Mouse (Mus musculus) spleen, postnatal 0 days (tissue): ENCODE data around the gene Ntn5. TPM values are rescaled to one million over a fixed set of nuclear protein-coding genes. Genes with fewer than 3 reads are reported as not detected.

ENCODE experiments used
- polyA plus RNA-seq: library from polyadenylated mRNA; unstranded; fragments of >200 nt; fragmentation: Nextera tagmentation; extraction: Ambion mirVana; gene quantifications from 2 replicates; pipeline ENCODE4 v1.2.1, GENCODE M21; 2015

Ntn5 gene
- polyA plus RNA-seq: not detected in 2 replicates

DNA sequence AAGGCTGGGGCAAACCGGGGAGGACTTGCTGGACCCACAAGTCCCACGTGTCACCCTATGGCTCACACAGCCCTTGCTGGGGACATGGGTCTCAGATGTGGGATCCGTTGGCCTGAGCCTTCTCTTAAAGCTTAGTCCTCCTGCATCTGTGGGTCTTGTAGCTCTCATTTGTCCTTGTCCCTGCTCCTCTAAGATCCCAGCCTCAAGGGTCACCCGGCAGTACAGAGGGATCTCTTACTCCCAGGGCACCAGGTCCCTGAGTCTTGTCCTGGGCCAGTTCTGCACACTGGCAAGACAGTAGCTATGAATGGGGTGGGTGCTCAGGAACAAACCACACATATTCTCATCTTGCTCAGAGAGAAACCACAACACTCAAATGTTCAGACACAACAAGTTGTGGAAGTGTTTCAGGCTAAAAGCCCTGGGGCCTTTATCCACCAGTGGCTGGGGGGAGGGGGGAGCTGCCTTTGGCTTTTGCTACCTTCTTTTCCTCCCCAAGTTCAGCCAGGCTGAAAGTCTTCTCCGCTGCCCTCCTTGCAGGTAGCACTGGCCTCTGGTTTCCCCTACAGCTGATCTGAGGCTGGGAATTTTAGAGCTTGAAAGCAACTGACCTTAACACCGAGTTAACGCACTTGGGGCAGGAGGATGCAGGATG, at the start of gene Ntn5:
TSS of gene Ntn5 (plus strand) at position 627 of the 655 bp plus-strand sequence.

DNA sequence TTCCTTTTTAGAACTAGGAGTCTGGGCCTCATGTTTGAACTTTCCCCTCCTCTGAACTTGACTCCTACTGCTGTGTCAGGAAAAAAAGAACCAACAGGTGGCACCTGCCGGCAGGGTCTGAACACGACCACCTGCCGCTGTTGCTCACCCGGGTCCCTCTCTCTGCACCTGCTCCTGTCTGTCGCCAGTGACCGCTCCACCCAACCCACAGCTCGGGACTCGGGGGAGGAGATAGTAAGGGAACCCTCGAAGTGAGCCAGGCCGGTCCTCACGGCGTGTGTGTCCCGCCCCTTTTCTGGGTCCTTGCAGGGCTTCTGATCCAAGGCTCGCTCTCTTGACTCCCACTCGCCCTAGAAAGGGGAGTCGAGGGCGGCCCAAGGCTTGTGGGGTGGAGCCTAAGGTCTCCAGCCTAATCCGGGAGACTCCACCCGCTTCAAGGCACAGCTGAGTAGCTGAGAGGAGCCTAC, 44.2 kb upstream of the Ntn5 start, which contains the start of gene Mamstr:
TSS of gene Mamstr (plus strand) at position 417 of the 467 bp plus-strand sequence.

GRCm38 (mm10) chr7:45666161-45666560, 17.7 kb upstream of the Ntn5 start, which contains the start of gene Fut2:
TSS of gene Fut2 (minus strand) at chr7:45666394.

DNA sequence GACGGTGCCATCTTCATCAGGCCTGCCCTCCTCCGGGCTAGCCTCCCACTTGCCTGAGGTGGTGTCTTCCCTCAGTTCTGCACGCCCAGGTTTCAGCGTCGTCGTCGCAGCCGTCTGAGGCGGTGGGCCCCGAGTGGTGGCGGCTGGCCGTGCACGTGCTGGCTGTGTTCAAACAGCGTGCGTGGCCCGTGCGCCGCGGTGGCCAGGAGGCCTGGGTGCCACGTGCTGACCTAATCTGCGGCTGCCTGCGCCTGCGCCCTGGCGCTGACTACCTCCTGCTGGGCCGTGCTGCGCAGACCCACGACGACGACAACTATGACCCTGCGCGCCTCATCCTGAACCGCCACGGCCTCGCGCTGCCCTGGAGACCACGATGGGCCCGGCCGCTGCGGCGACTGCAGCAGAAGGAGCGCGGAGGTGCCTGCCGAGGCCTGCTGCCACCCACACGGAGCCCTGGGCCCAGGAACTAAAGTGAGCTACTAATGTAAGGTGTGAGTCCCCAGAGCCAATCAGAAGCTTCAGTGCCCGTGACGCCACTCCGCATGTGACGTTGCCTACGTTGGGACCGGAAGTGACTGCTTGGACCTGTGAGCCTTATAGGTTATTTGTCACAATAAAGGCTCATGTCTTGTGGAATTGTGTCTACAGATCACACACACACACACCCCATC, 10.2 kb downstream of the Ntn5 start, which contains the start of gene Sec1:
TSS of gene Sec1 (minus strand) at position 482 of the 671 bp plus-strand sequence.

GRCm38 (mm10) chr7:45699523-45700141, 15.8 kb downstream of the Ntn5 start, which contains the start of gene Car11:
TSS of gene Car11 (plus strand) at chr7:45699843.

GRCm38 (mm10) chr7:45704730-45705442, 21.1 kb downstream of the Ntn5 start, which contains the start of gene Dbp:
TSS of gene Dbp (plus strand) at chr7:45705088.

GRCm38 (mm10) chr7:45715090-45715708, 31.4 kb downstream of the Ntn5 start, which contains the start of gene Rpl18:
TSS of gene Rpl18 (plus strand) at chr7:45715457.

DNA sequence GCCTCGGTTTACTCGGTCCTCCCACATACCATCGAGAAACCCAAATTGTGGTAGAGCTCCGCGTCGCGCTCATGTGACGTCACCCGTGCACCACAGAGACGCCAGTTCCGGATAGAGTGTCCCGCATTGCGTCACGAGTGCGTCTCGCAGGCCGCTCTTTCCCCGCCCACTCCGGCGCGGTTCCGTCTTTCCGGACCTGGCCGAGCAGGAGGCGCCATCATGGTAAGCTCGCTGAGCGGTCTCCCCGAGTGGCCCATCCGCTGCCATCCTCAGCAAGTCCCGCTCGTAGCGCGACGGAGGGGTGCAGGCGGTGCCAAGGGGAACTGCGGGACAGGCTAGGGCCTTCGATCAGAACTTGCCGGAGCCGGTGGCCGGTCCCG, 34.1 kb downstream of the Ntn5 start, which contains the start of gene Sphk2:
TSS of gene Sphk2 (minus strand) at position 85 of the 380 bp plus-strand sequence.

GRCm38 (mm10) chr7:45720413-45721233, 36.8 kb downstream of the Ntn5 start, which contains the start of gene Fam83e:
TSS of gene Fam83e (plus strand) at chr7:45721212.

GRCm38 (mm10) chr7:45725713-45726112, 41.9 kb downstream of the Ntn5 start, which contains the start of gene Spaca4:
TSS of gene Spaca4 (minus strand) at chr7:45725813.

Other genes with a start within 250 kb of the Ntn5 start
- gene Gys1, start 249.2 kb upstream of the Ntn5 start, polyA plus RNA-seq: 5.7 and 6.9 TPM in 2 replicates
- 97.6 and 107 TPM in 2 replicates for gene Ruvbl2, start 245.9 kb upstream of the Ntn5 start, polyA plus RNA-seq
- 4,601 and 4,690 TPM in 2 replicates for gene Ftl1, start 224.1 kb upstream of the Ntn5 start, polyA plus RNA-seq
- gene Bax, start 217.1 kb upstream of the Ntn5 start, polyA plus RNA-seq: 119 TPM in 2 replicates
- gene Tulp2, start 202.1 kb upstream of the Ntn5 start, polyA plus RNA-seq: 0.73 and 0.78 TPM in 2 replicates
- gene Gm45808, start 197.2 kb upstream of the Ntn5 start, polyA plus RNA-seq: not detected in 2 replicates
- 2.0 and 2.8 TPM in 2 replicates for gene Dhdh, start 195.2 kb upstream of the Ntn5 start, polyA plus RNA-seq
- 129 and 141 TPM in 2 replicates for gene Nucb1, start 173.6 kb upstream of the Ntn5 start, polyA plus RNA-seq
- gene Ppp1r15a, start 157.8 kb upstream of the Ntn5 start, polyA plus RNA-seq: 173 and 199 TPM in 2 replicates
- 1.6 and 2.5 TPM in 2 replicates for gene Plekha4, start 157.7 kb upstream of the Ntn5 start, polyA plus RNA-seq
- 1.5 and 1.7 TPM in 2 replicates for gene Hsd17b14, start 129.1 kb upstream of the Ntn5 start, polyA plus RNA-seq
- 47.3 and 52.6 TPM in 2 replicates for gene Bcat2, start 113.9 kb upstream of the Ntn5 start, polyA plus RNA-seq
- gene Fgf21, start 68.5 kb upstream of the Ntn5 start, polyA plus RNA-seq: 0.13 TPM in 1 of 2 replicates, not detected in the other
- not detected in 2 replicates for gene Fut1, start 66.7 kb upstream of the Ntn5 start, polyA plus RNA-seq
- 0.06 TPM in 1 of 2 replicates, not detected in the other for gene Izumo1, start 62.2 kb upstream of the Ntn5 start, polyA plus RNA-seq
- gene Rasip1, start 56.5 kb upstream of the Ntn5 start, polyA plus RNA-seq: 7.4 and 9.0 TPM in 2 replicates
- gene Mamstr, start 44.0 kb upstream of the Ntn5 start, polyA plus RNA-seq: 2.5 and 3.1 TPM in 2 replicates
- gene Fut2, start 17.6 kb upstream of the Ntn5 start, polyA plus RNA-seq: 0.10 and 0.32 TPM in 2 replicates
- gene Sec1, start 10.4 kb downstream of the Ntn5 start, polyA plus RNA-seq: 0.10 TPM in 1 of 2 replicates, not detected in the other
- gene Car11, start 15.8 kb downstream of the Ntn5 start, polyA plus RNA-seq: 0.72 and 1.8 TPM in 2 replicates
- gene Dbp, start 21.1 kb downstream of the Ntn5 start, polyA plus RNA-seq: 2.1 and 2.9 TPM in 2 replicates
- gene Rpl18, start 31.4 kb downstream of the Ntn5 start, polyA plus RNA-seq: 888 and 898 TPM in 2 replicates
- 9.7 and 11.7 TPM in 2 replicates for gene Sphk2, start 34.0 kb downstream of the Ntn5 start, polyA plus RNA-seq
- gene Fam83e, start 37.2 kb downstream of the Ntn5 start, polyA plus RNA-seq: 0.29 and 0.65 TPM in 2 replicates
- not detected in 2 replicates for gene Spaca4, start 41.8 kb downstream of the Ntn5 start, polyA plus RNA-seq
- 0.24 TPM in 1 of 2 replicates, not detected in the other for gene Lmtk3, start 99.7 kb downstream of the Ntn5 start, polyA plus RNA-seq
- gene Sult2b1, start 100.6 kb downstream of the Ntn5 start, polyA plus RNA-seq: 0.42 and 0.79 TPM in 2 replicates
- gene Cyth2, start 130.6 kb downstream of the Ntn5 start, polyA plus RNA-seq: 36.4 and 37.5 TPM in 2 replicates
- gene Kcnj14, start 140.8 kb downstream of the Ntn5 start, polyA plus RNA-seq: 0.18 and 0.21 TPM in 2 replicates
- 30.0 and 31.3 TPM in 2 replicates for gene Grwd1, start 146.9 kb downstream of the Ntn5 start, polyA plus RNA-seq
- 24.3 and 27.4 TPM in 2 replicates for gene Kdelr1, start 188.8 kb downstream of the Ntn5 start, polyA plus RNA-seq
- 0.19 and 0.33 TPM in 2 replicates for gene Grin2d, start 194.4 kb downstream of the Ntn5 start, polyA plus RNA-seq
- 1.4 and 1.5 TPM in 2 replicates for gene Syngr4, start 212.7 kb downstream of the Ntn5 start, polyA plus RNA-seq
- gene Tmem143, start 212.9 kb downstream of the Ntn5 start, polyA plus RNA-seq: 3.2 and 4.1 TPM in 2 replicates
- 170 and 224 TPM in 2 replicates for gene Emp3, start 237.4 kb downstream of the Ntn5 start, polyA plus RNA-seq
- gene Ccdc114, start 240.1 kb downstream of the Ntn5 start, polyA plus RNA-seq: 2.6 and 4.1 TPM in 2 replicates